Mouse (Mus musculus) liver, postnatal 0 days (tissue): Measurements from ENCODE around the gene Tinag. TPM values are rescaled to one million over a fixed set of nuclear protein-coding genes. Genes with fewer than 3 reads are reported as not detected.
A peak's percentile ranks its signal among the peaks of the same experiment; 100 is the strongest.

Source experiments
- ATAC-seq: fragments of 200-750 bp; cut with Nextera tagmentation; 2 replicates; pipeline ENCODE4 v1.8.0; 2017; ENCODE audit warnings: mild to moderate bottlenecking, moderate library complexity
- DNase-seq: peaks from one replicate; pipeline ENCODE4 v3.0.0-alpha.2; 2016
- H3K27ac ChIP-seq: fragments of 300-500 bp; sonication (generic); 2 replicates; pipeline ENCODE4 v1.5.1; 2014; ENCODE audit warnings: antibody characterized with exemption, moderate library complexity, mild to moderate bottlenecking, low read depth
- H3K27me3 ChIP-seq: fragments of 300-500 bp; sonication (generic); 2 replicates; pipeline ENCODE4 v1.6.1; 2014; ENCODE audit warnings: low read length, control low read depth, mixed read lengths; ENCODE audit not compliant: insufficient read depth
- H3K36me3 ChIP-seq: fragments of 300-500 bp; sonication (generic); replicated peaks from 2 replicates; pipeline ENCODE4 v1.6.1; 2014; ENCODE audit warnings: mild to moderate bottlenecking, control low read depth, low read length, moderate library complexity, mixed read lengths; ENCODE audit not compliant: insufficient read depth
- H3K4me1 ChIP-seq: fragments of 300-500 bp; sonication (generic); 2 replicates; pipeline ENCODE4 v1.6.1; 2014; ENCODE audit warnings: antibody characterized with exemption, mild to moderate bottlenecking, control low read depth; ENCODE audit not compliant: insufficient read depth
- H3K4me2 ChIP-seq: fragments of 300-500 bp; sonication (generic); 2 replicates; pipeline ENCODE4 v1.6.1; 2014; ENCODE audit warnings: low read depth, mild to moderate bottlenecking, low read length, moderate library complexity, mixed read lengths
- H3K4me3 ChIP-seq: fragments of 300-500 bp; sonication (generic); 2 replicates; pipeline ENCODE4 v1.5.1; 2014; ENCODE audit warnings: low read depth, low read length
- H3K9ac ChIP-seq: fragments of 300-500 bp; sonication (generic); replicated peaks from 2 replicates; pipeline ENCODE4 v1.6.1; 2014; ENCODE audit warnings: mild to moderate bottlenecking, moderate library complexity
- H3K9me3 ChIP-seq: fragments of 300-500 bp; sonication (generic); 2 replicates; pipeline ENCODE4 v1.6.1; 2016; ENCODE audit warnings: mild to moderate bottlenecking, control low read depth, low read length, mixed read lengths
- CTCF ChIP-seq: sonication (generic); IDR thresholded peaks from 2 replicates; pipeline ENCODE4 v1.5.1; 2016; ENCODE audit warnings: antibody characterized with exemption, low read depth
- EP300 ChIP-seq: IDR thresholded peaks from 2 replicates; pipeline ENCODE4 v1.6.1; 2016; ENCODE audit warnings: antibody characterized with exemption, low read depth, mild to moderate bottlenecking
- WGBS: fragments of 180-500 bp; shearing (Covaris S2); extraction: QIAGEN DNeasy Blood & Tissue Kit; methylation state at CpG from one replicate; pipeline ENCODE4 v1.1.7; 2014; ENCODE audit not compliant: insufficient replicate concordance; 5-methylcytosine and 5-hydroxymethylcytosine counted together
- polyA plus RNA-seq: library from polyadenylated mRNA; unstranded; fragments of >200 nt; fragmentation: Nextera tagmentation; extraction: Ambion mirVana; gene quantifications from 2 replicates; pipeline ENCODE4 v1.2.1, GENCODE M21; 2015

Gene Tinag
- polyA plus RNA-seq, 1 experiment from 2014 or later: not detected

- Histone ChIP-seq H3K4me2 (no peak overlapping the region), H3K36me3 (no peaks in the 10 kb centered on the region), H3K4me1 (no peaks in the 10 kb centered on the region), H3K27me3 (no peaks in the 10 kb centered on the region), H3K4me3 (no peak overlapping the region), H3K9ac (no peak overlapping the region), H3K9me3 (no peaks in the 10 kb centered on the region), H3K27ac (no peak overlapping the region)
- no peak for TF ChIP-seq CTCF
- DNase-seq (no peak), ATAC-seq (no peak)
- 79% methylated on average over 1 of the region's 1 CpGs for WGBS
These were observed 49.6 kb downstream of the Tinag start for GRCm38 (mm10) chr9:76996021-76996420.

- DNase-seq: no peak
- Histone ChIP-seq H3K27me3 (no peaks in the 10 kb centered on the region), H3K9ac (no peak overlapping the region), H3K4me2 (no peak overlapping the region), H3K36me3 (no peaks in the 10 kb centered on the region), H3K4me3 (no peak overlapping the region), H3K27ac (no peak overlapping the region), H3K9me3 (no peaks in the 10 kb centered on the region), H3K4me1 (no peaks in the 10 kb centered on the region)
- TF ChIP-seq EP300: no peak
- TF ChIP-seq CTCF: peak; percentile 43
- ATAC-seq: no peak
These were observed 55.6 kb downstream of the Tinag start for GRCm38 (mm10) chr9:76989946-76990345.

- no peak overlapping the region for H3K27ac ChIP-seq
- no peak overlapping the region for H3K9ac ChIP-seq
- H3K36me3 ChIP-seq: no peaks in the 10 kb centered on the region
- no peak overlapping the region for H3K4me3 ChIP-seq
- H3K4me2 ChIP-seq: no peak overlapping the region
- TF ChIP-seq CTCF: no peak
- TF ChIP-seq EP300: no peak
- 77% methylated on average over 1 of the region's 1 CpGs for WGBS
- no peaks in the 10 kb centered on the region for H3K4me1 ChIP-seq
- no peak for ATAC-seq
- no peaks in the 10 kb centered on the region for H3K27me3 ChIP-seq
- H3K9me3 ChIP-seq: no peaks in the 10 kb centered on the region
- no peak for DNase-seq
These were observed 110.8 kb downstream of the Tinag start for GRCm38 (mm10) chr9:76934813-76935212.

DNA sequence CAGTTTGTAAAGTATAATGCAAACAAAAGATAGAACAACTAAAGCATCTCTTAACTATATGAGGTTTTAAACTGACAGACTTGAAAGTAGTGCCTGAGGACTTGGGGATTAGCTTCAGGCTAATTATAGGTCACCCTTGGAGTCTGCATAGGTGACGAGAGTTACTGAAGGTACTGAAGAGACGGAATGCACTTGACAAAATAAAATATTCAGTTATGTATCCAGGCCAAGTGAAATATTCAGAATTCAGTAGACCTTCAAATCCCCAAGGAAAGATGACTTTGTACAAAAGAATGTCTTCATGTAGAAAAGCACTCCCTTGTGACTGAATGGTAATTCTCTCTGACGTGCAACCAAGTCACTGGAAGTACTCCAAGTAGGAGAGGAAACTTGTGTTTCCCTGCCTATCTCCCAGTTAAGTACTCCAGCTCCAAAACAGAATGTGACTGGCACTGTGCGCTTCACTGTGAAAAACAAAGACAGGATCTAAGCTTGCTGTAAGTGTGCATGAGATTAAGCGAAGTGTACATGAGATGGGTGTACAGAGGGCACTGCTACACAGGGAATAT is 130.4 kb downstream of the Tinag start:
- WGBS: 79% methylated on average over 5 of the region's 5 CpGs
- H3K36me3 ChIP-seq: no peaks in the 10 kb centered on the region
- H3K9me3 ChIP-seq: no peaks in the 10 kb centered on the region
- H3K9ac ChIP-seq: no peak overlapping the region
- no peak overlapping the region for H3K4me3 ChIP-seq
- no peak for TF ChIP-seq EP300
- TF ChIP-seq CTCF: no peak
- H3K27me3 ChIP-seq: no peaks in the 10 kb centered on the region
- ATAC-seq (no peak), DNase-seq (no peak)
- H3K4me2 ChIP-seq: no peak overlapping the region
- no peaks in the 10 kb centered on the region for H3K4me1 ChIP-seq
- H3K27ac ChIP-seq: no peak overlapping the region
